Mouse (Mus musculus): ENCODE measurements at regions not wholly inside any gene's neighbourhood (a gene's known extent, or its start where the extent isn't known, plus 50 kb on each side); places are given as distances from the start of the nearest gene placed in this dataset.
"Not testable (repeated sequence)": the region's sequence is repeated elsewhere in the genome, so short reads cannot be mapped to it uniquely, and the experiment has no call there.

GRCm38 (mm10) chr15:9954941-9955340, 206.3 kb upstream of the Spef2 start:
- DNase-seq (ENCODE audit: low spot score in 2 of 2), result no peak

- no peak for DNase-seq (ENCODE audit: low spot score in 2 of 2)
These were observed 202.0 kb upstream of the Prlr start for GRCm38 (mm10) chr15:9974999-9975398.

GRCm38 (mm10) chr15:10011289-10012234, 165.5 kb upstream of the Prlr start:
- DNase-seq (ENCODE audit: low spot score in 2 of 2), result no peak

GRCm38 (mm10) chr15:10017216-10017615, 159.8 kb upstream of the Prlr start:
- DNase-seq (ENCODE audit: low spot score in 2 of 2), result no peak

GRCm38 (mm10) chr15:10029902-10030301, 147.1 kb upstream of the Prlr start:
- no peak for DNase-seq (ENCODE audit: low spot score in 2 of 2)

- no peak for DNase-seq (ENCODE audit: low spot score in 2 of 2)
These were observed 141.5 kb upstream of the Prlr start for GRCm38 (mm10) chr15:10035561-10035960.

GRCm38 (mm10) chr15:10036576-10036975, 140.5 kb upstream of the Prlr start:
- DNase-seq (ENCODE audit: low spot score in 2 of 2), result not testable (repeated sequence)

GRCm38 (mm10) chr15:10073580-10073979, 103.5 kb upstream of the Prlr start:
- no peak for DNase-seq (ENCODE audit: low spot score in 2 of 2)

GRCm38 (mm10) chr15:10074916-10075315, 102.1 kb upstream of the Prlr start:
- DNase-seq (ENCODE audit: low spot score in 2 of 2), result no peak

GRCm38 (mm10) chr15:10075391-10076060, 101.5 kb upstream of the Prlr start:
- no peak for DNase-seq (ENCODE audit: low spot score in 2 of 2)

- no peak for DNase-seq (ENCODE audit: low spot score in 2 of 2)
These were observed 101.0 kb upstream of the Prlr start for GRCm38 (mm10) chr15:10076061-10076400.

- no peak for DNase-seq (ENCODE audit: low spot score in 2 of 2)
These were observed 98.6 kb upstream of the Prlr start for GRCm38 (mm10) chr15:10078434-10078833.

GRCm38 (mm10) chr15:10079510-10079909, 97.5 kb upstream of the Prlr start:
- DNase-seq (ENCODE audit: low spot score in 2 of 2), result no peak

GRCm38 (mm10) chr15:10088691-10089090, 88.3 kb upstream of the Prlr start:
- DNase-seq (ENCODE audit: low spot score in 2 of 2), result peak in 1 of 2 experiments; percentile 7

GRCm38 (mm10) chr15:10090384-10091092, 86.5 kb upstream of the Prlr start:
- no peak for DNase-seq (ENCODE audit: low spot score in 2 of 2)

- DNase-seq (ENCODE audit: low spot score in 2 of 2), result no peak
These were observed 73.7 kb upstream of the Prlr start for GRCm38 (mm10) chr15:10103350-10103749.

- not testable (repeated sequence) for DNase-seq (ENCODE audit: low spot score in 2 of 2)
These were observed 71.6 kb upstream of the Prlr start for GRCm38 (mm10) chr15:10105211-10105976.

- DNase-seq (ENCODE audit: low spot score in 2 of 2), result no peak
These were observed 70.2 kb upstream of the Prlr start for GRCm38 (mm10) chr15:10106853-10107252.
